Mouse (Mus musculus) hindbrain, embryonic 13.5 days (tissue): ENCODE data around the gene Tjp1. TPM values are rescaled to one million over a fixed set of nuclear protein-coding genes. Genes with fewer than 3 reads are reported as not detected.
A peak's percentile ranks its signal among the peaks of the same experiment; 100 is the strongest.

Source experiments
- ATAC-seq: fragments of 200-750 bp; cut with Nextera tagmentation; 2 replicates; pipeline ENCODE4 v1.8.0; 2017; ENCODE audit warnings: moderate TSS enrichment; ENCODE audit not compliant: low FRiP score
- H3K27ac ChIP-seq: fragments of 300-500 bp; sonication (generic); 2 replicates; pipeline ENCODE4 v1.5.1; 2015; ENCODE audit warnings: inconsistent platforms, mild to moderate bottlenecking, moderate library complexity
- H3K27me3 ChIP-seq: fragments of 300-500 bp; sonication (generic); 2 replicates; pipeline ENCODE4 v1.6.1; 2015; ENCODE audit warnings: mild to moderate bottlenecking, inconsistent platforms
- H3K36me3 ChIP-seq: fragments of 300-500 bp; sonication (generic); 2 replicates; pipeline ENCODE4 v1.6.1; 2015; ENCODE audit warnings: mild to moderate bottlenecking, inconsistent platforms
- H3K4me1 ChIP-seq: fragments of 300-500 bp; sonication (generic); replicated peaks from 2 replicates; pipeline ENCODE4 v1.6.1; 2015; ENCODE audit warnings: inconsistent platforms
- H3K4me2 ChIP-seq: fragments of 300-500 bp; sonication (generic); 2 replicates; pipeline ENCODE4 v1.6.1; 2015; ENCODE audit warnings: inconsistent platforms, mild to moderate bottlenecking, moderate library complexity
- H3K4me3 ChIP-seq: fragments of 300-500 bp; sonication (generic); 2 replicates; pipeline ENCODE4 v1.5.1; 2015; ENCODE audit warnings: mild to moderate bottlenecking, inconsistent platforms
- H3K9ac ChIP-seq: fragments of 300-500 bp; sonication (generic); 2 replicates; pipeline ENCODE4 v1.6.1; 2015; ENCODE audit warnings: mild to moderate bottlenecking, inconsistent platforms
- H3K9me3 ChIP-seq: fragments of 300-500 bp; sonication (generic); 2 replicates; pipeline ENCODE4 v1.6.1; 2016; ENCODE audit warnings: inconsistent platforms
- WGBS: fragments of 180-500 bp; shearing (Covaris S2); methylation state at CpG from one replicate; pipeline ENCODE4 v1.1.7; 2015; 5-methylcytosine and 5-hydroxymethylcytosine counted together
- polyA plus RNA-seq: library from polyadenylated mRNA; unstranded; fragments of >200 nt; fragmentation: Nextera tagmentation; extraction: Ambion mirVana; gene quantifications from 2 replicates; pipeline ENCODE4 v1.2.1, GENCODE M21; 2015

The Tjp1 gene
- polyA plus RNA-seq, 1 experiment from 2014 or later = 29.4 TPM

- WGBS = 92% methylated on average over 3 of the region's 3 CpGs
- Histone ChIP-seq H3K4me1 (peaks cover 11% of the 10 kb centered on the region), H3K27ac (no peak overlapping the region), H3K27me3 (no peaks in the 10 kb centered on the region), H3K4me2 (no peak overlapping the region), H3K4me3 (no peak overlapping the region), H3K9me3 (no peaks in the 10 kb centered on the region), H3K9ac (no peak overlapping the region), H3K36me3 (no peaks in the 10 kb centered on the region)
- ATAC-seq = no peak
These were observed 72.4 kb downstream of the Tjp1 start for GRCm38 (mm10) chr7:65455208-65455607.

- H3K4me3 ChIP-seq = no peak overlapping the region
- H3K9me3 ChIP-seq = no peaks in the 10 kb centered on the region
- ATAC-seq = peak; percentile 43; the same call in 1 of the 2 replicates
- no peaks in the 10 kb centered on the region for H3K27me3 ChIP-seq
- H3K4me1 ChIP-seq = peaks cover 14% of the 10 kb centered on the region
- no peak overlapping the region for H3K4me2 ChIP-seq
- H3K27ac ChIP-seq = 0 out of 2 replicates have a peak overlapping the region, but pooled peaks have one; percentile 12
- no peak overlapping the region for H3K9ac ChIP-seq
- no peaks in the 10 kb centered on the region for H3K36me3 ChIP-seq
- 11% methylated on average over 3 of the region's 3 CpGs for WGBS
These were observed 73.3 kb downstream of the Tjp1 start for GRCm38 (mm10) chr7:65454269-65454668.

- Histone ChIP-seq H3K27ac (no peak overlapping the region), H3K4me3 (no peak overlapping the region), H3K9ac (no peak overlapping the region), H3K9me3 (no peaks in the 10 kb centered on the region), H3K4me1 (peaks cover 14% of the 10 kb centered on the region), H3K36me3 (no peaks in the 10 kb centered on the region), H3K4me2 (no peak overlapping the region), H3K27me3 (no peaks in the 10 kb centered on the region)
- WGBS = 85% methylated on average over 3 of the region's 3 CpGs
- no peak for ATAC-seq
These were observed 75.3 kb downstream of the Tjp1 start for GRCm38 (mm10) chr7:65452246-65452645.

DNA sequence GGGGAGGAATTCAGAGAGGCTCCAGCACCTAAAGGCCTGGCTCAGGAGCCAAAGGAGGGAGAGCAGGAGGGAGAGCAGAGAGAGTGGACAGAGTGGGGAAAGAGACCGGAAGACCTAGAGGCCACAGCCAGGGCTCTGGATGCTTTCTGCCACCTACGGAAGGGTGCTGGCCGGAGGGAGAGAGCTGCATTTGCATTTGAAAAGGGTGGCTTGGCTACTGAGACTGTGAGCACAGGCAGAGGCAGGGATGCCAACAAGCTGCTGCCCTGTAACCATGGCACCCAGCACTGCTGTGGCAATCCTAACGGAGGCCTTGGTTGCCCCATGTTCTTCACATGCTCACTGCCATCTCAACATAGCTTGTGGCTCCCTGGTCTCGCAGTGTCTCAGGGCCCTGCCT lies 77.4 kb downstream of the Tjp1 start:
- Histone ChIP-seq H3K4me2 (no peak overlapping the region), H3K4me1 (peaks cover 14% of the 10 kb centered on the region), H3K27me3 (no peaks in the 10 kb centered on the region), H3K27ac (peak overlapping the region; percentile 48; the same call in 1 of the 2 replicates), H3K9ac (no peak overlapping the region), H3K9me3 (no peaks in the 10 kb centered on the region), H3K36me3 (no peaks in the 10 kb centered on the region), H3K4me3 (no peak overlapping the region)
- WGBS = 12% methylated on average over 5 of the region's 5 CpGs
- ATAC-seq = peak; percentile 76

GRCm38 (mm10) chr7:65441505-65441904 lies 86.1 kb downstream of the Tjp1 start:
- Histone ChIP-seq H3K4me2 (no peak overlapping the region), H3K4me1 (0 out of 2 replicates have a peak, but pooled peaks cover 12% of the 10 kb centered on the region), H3K27ac (no peak overlapping the region), H3K36me3 (no peaks in the 10 kb centered on the region), H3K4me3 (no peak overlapping the region), H3K9ac (no peak overlapping the region), H3K9me3 (no peaks in the 10 kb centered on the region), H3K27me3 (no peaks in the 10 kb centered on the region)
- no peak for ATAC-seq
- WGBS = 93% methylated on average over 4 of the region's 4 CpGs

DNA sequence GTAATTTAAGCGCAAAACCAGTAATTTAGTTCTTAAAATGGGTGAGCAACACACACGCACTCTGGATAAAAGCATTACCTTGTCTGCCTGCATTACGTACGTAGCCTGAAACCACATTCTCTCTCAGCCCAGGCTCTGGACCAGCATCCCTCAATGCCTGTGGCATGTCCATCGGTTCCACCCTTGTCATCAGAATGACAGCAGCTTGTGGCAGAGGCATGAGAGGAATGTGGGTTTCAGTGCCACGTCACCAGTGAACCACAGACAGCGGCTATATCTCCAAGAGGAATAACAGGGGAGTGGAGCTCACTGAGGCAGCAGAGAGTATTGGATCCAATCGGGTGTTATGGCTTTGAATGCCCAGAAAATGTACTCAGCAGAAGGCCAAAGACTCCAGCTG lies 88.1 kb downstream of the Tjp1 start:
- no peak for ATAC-seq
- Histone ChIP-seq H3K4me2 (no peak overlapping the region), H3K36me3 (no peaks in the 10 kb centered on the region), H3K9ac (no peak overlapping the region), H3K27me3 (no peaks in the 10 kb centered on the region), H3K27ac (no peak overlapping the region), H3K4me1 (0 out of 2 replicates have a peak, but pooled peaks cover 12% of the 10 kb centered on the region), H3K9me3 (no peaks in the 10 kb centered on the region), H3K4me3 (no peak overlapping the region)
- 82% methylated on average over 8 of the region's 8 CpGs for WGBS

GRCm38 (mm10) chr7:65438146-65438545 lies 89.4 kb downstream of the Tjp1 start:
- Histone ChIP-seq H3K4me2 (no peak overlapping the region), H3K36me3 (no peaks in the 10 kb centered on the region), H3K27me3 (no peaks in the 10 kb centered on the region), H3K4me3 (no peak overlapping the region), H3K9ac (no peak overlapping the region), H3K9me3 (no peaks in the 10 kb centered on the region), H3K27ac (no peak overlapping the region), H3K4me1 (0 out of 2 replicates have a peak, but pooled peaks cover 12% of the 10 kb centered on the region)
- no peak for ATAC-seq
- WGBS = 58% methylated on average over 5 of the region's 5 CpGs

- Histone ChIP-seq H3K4me2 (no peak overlapping the region), H3K36me3 (no peaks in the 10 kb centered on the region), H3K9ac (no peak overlapping the region), H3K27ac (no peak overlapping the region), H3K4me1 (0 out of 2 replicates have a peak, but pooled peaks cover 11% of the 10 kb centered on the region), H3K27me3 (no peaks in the 10 kb centered on the region), H3K4me3 (no peak overlapping the region), H3K9me3 (no peaks in the 10 kb centered on the region)
- 83% methylated on average over 3 of the region's 3 CpGs for WGBS
- no peak for ATAC-seq
These were observed 90.7 kb downstream of the Tjp1 start for GRCm38 (mm10) chr7:65436921-65437320.

DNA sequence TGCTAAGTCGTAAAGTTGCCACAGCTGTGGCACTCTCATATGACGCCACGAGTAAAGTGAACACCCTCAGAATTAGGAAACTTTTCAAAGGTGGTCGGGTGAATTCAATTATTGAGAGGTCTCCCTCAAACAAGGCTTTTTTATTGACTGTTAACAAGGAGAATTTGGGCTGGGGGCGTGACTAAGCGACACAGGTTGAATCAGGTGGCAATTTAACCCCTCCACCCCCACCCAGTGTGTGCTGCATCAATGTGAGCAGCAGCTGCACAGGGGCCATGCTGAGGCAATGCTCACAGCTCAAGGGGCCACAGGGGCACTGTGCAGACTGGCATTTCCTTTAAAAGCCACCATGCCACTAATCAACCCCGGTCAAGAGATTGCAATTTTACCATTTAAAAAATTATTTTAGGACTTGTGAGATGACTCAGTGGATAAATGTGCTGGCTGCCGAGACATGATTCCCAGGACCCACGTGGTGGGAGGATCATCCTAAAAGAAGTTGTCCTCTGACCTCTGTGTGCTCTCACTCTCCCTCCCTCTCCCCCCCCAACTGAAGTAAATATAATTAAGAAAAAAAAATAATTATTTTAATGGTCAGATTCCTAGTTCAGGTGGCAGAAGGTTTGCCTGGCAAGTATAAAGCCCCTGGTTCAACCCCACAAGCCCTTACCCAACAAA lies 96.4 kb downstream of the Tjp1 start:
- H3K4me2 ChIP-seq = no peak overlapping the region
- no peaks in the 10 kb centered on the region for H3K36me3 ChIP-seq
- ATAC-seq = no peak
- no peak overlapping the region for H3K9ac ChIP-seq
- H3K27me3 ChIP-seq = 0 out of 2 replicates have a peak, but pooled peaks cover 4% of the 10 kb centered on the region
- H3K4me1 ChIP-seq = no peaks in the 10 kb centered on the region; the same call in 1 of the 2 replicates
- no peaks in the 10 kb centered on the region for H3K9me3 ChIP-seq
- H3K4me3 ChIP-seq = no peak overlapping the region
- WGBS = 48% methylated on average over 9 of the region's 9 CpGs
- H3K27ac ChIP-seq = no peak overlapping the region

GRCm38 (mm10) chr7:65430401-65430800 lies 97.2 kb downstream of the Tjp1 start:
- H3K36me3 ChIP-seq = no peaks in the 10 kb centered on the region
- 0 out of 2 replicates have a peak, but pooled peaks cover 4% of the 10 kb centered on the region for H3K27me3 ChIP-seq
- H3K4me3 ChIP-seq = no peak overlapping the region
- no peak overlapping the region for H3K9ac ChIP-seq
- no peaks in the 10 kb centered on the region; the same call in 1 of the 2 replicates for H3K4me1 ChIP-seq
- no peaks in the 10 kb centered on the region for H3K9me3 ChIP-seq
- 24% methylated on average over 8 of the region's 8 CpGs for WGBS
- no peak overlapping the region for H3K27ac ChIP-seq
- no peak overlapping the region for H3K4me2 ChIP-seq
- no peak for ATAC-seq

GRCm38 (mm10) chr7:65424519-65424918 lies 103.1 kb downstream of the Tjp1 start:
- Histone ChIP-seq H3K9me3 (no peaks in the 10 kb centered on the region), H3K27ac (no peak overlapping the region), H3K36me3 (no peaks in the 10 kb centered on the region), H3K4me1 (peaks cover 14% of the 10 kb centered on the region), H3K27me3 (no peaks in the 10 kb centered on the region), H3K9ac (no peak overlapping the region), H3K4me2 (no peak overlapping the region), H3K4me3 (no peak overlapping the region)
- 76% methylated on average over 8 of the region's 8 CpGs for WGBS
- ATAC-seq = no peak

DNA sequence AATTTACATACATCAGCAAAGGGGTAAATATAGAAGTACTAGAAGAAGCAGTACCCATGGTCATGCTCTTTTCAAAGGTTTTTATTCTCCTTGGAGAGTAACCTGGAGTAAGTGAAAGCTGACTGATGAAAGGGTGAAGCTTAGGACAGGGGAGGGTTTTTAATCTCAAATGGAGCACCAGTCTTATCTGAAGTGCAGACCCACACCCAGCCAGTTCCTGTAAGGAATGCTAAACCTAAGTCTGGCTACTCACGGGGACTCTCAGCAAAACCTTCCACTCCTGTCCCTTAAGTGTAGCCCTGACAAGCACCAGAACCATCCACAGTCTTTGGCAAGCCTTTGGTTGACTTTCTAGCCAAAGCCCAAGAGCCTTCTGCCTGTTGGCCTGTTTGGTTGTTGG lies 105.1 kb downstream of the Tjp1 start:
- Histone ChIP-seq H3K4me2 (no peak overlapping the region), H3K4me1 (peaks cover 19% of the 10 kb centered on the region), H3K9me3 (no peaks in the 10 kb centered on the region), H3K27ac (no peak overlapping the region), H3K27me3 (no peaks in the 10 kb centered on the region), H3K36me3 (no peaks in the 10 kb centered on the region), H3K9ac (no peak overlapping the region), H3K4me3 (no peak overlapping the region)
- no peak for ATAC-seq
- WGBS = 79% methylated on average over 1 of the region's 1 CpGs

- peak overlapping the region; percentile 41; the same call in 1 of the 2 replicates for H3K27ac ChIP-seq
- no peaks in the 10 kb centered on the region for H3K36me3 ChIP-seq
- H3K4me3 ChIP-seq = no peak overlapping the region
- peaks cover 29% of the 10 kb centered on the region for H3K4me1 ChIP-seq
- H3K4me2 ChIP-seq = peak overlapping the region; percentile 38
- peak overlapping the region; percentile 46 for H3K9ac ChIP-seq
- no peaks in the 10 kb centered on the region for H3K9me3 ChIP-seq
- ATAC-seq = peak; percentile 80
- WGBS = 3% methylated on average over 10 of the region's 10 CpGs
- H3K27me3 ChIP-seq = no peaks in the 10 kb centered on the region
These were observed 106.1 kb downstream of the Tjp1 start for GRCm38 (mm10) chr7:65421451-65421850.
